Mouse (Mus musculus) regulatory T cell (primary cell): ENCODE results near the gene 9530003J23Rik.

Experiments
- in situ Hi-C: fragments of 300-600 bp; cut with MboI, MseI; formaldehyde crosslinking; loops from one replicate; pipeline ENCODE4 v1.15.1; 2025; ENCODE audit warnings: high pct_unique_total_duplicates

9530003J23Rik gene

GRCm38 (mm10) chr10:117193364-117193763, 45.1 kb downstream of the 9530003J23Rik start:
- in situ Hi-C loops = no loop called here

- in situ Hi-C loops = no loop called here
These were observed 53.0 kb downstream of the 9530003J23Rik start for GRCm38 (mm10) chr10:117185399-117186089.
